Mouse (Mus musculus) intestine, embryonic 16.5 days (tissue): ENCODE data around the gene Reps2. TPM values are rescaled to one million over a fixed set of nuclear protein-coding genes. Genes with fewer than 3 reads are reported as not detected.

Experiments used
- ATAC-seq: fragments of 200-750 bp; cut with Nextera tagmentation; 2 replicates; pipeline ENCODE4 v1.8.0; 2017; ENCODE audit warnings: moderate TSS enrichment, moderate library complexity
- H3K27ac ChIP-seq: fragments of 300-500 bp; sonication (generic); 2 replicates; pipeline ENCODE4 v1.5.1; 2014; ENCODE audit warnings: mild to moderate bottlenecking, low read length
- H3K27me3 ChIP-seq: fragments of 300-500 bp; sonication (generic); replicated peaks from 2 replicates; pipeline ENCODE4 v1.6.1; 2014; ENCODE audit warnings: low read length, control low read depth, mixed read lengths; ENCODE audit not compliant: control insufficient read depth, insufficient read depth
- H3K36me3 ChIP-seq: fragments of 300-500 bp; sonication (generic); 2 replicates; pipeline ENCODE4 v1.6.1; 2014; ENCODE audit warnings: low read length, control low read depth; ENCODE audit not compliant: control insufficient read depth, insufficient read depth
- H3K4me1 ChIP-seq: fragments of 300-500 bp; sonication (generic); 2 replicates; pipeline ENCODE4 v1.6.1; 2014; ENCODE audit warnings: low read length, control low read depth, mixed read lengths; ENCODE audit not compliant: control insufficient read depth, insufficient read depth
- H3K4me2 ChIP-seq: fragments of 300-500 bp; sonication (generic); 2 replicates; pipeline ENCODE4 v1.6.1; 2014; ENCODE audit warnings: low read depth, low read length, control low read depth
- H3K4me3 ChIP-seq: fragments of 300-500 bp; sonication (generic); 2 replicates; pipeline ENCODE4 v1.5.1; 2014; ENCODE audit warnings: mild to moderate bottlenecking, low read length
- H3K9ac ChIP-seq: fragments of 300-500 bp; sonication (generic); 2 replicates; pipeline ENCODE4 v1.6.1; 2014; ENCODE audit warnings: low read depth, low read length
- H3K9me3 ChIP-seq: fragments of 300-500 bp; sonication (generic); 2 replicates; pipeline ENCODE4 v1.6.1; 2016; ENCODE audit warnings: low read length, control low read depth; ENCODE audit not compliant: control insufficient read depth
- WGBS: fragments of 180-500 bp; shearing (Covaris S2); extraction: QIAGEN DNeasy Blood & Tissue Kit; methylation state at CpG from one replicate; pipeline ENCODE4 v1.1.7; 2014; 5-methylcytosine and 5-hydroxymethylcytosine counted together
- polyA plus RNA-seq: library from polyadenylated mRNA; unstranded; fragments of >200 nt; fragmentation: Nextera tagmentation; extraction: Ambion mirVana; gene quantifications from 2 replicates; pipeline ENCODE4 v1.2.1, GENCODE M21; 2015

Reps2 gene
- polyA plus RNA-seq, 1 experiment from 2014 or later = 0.48 TPM

DNA sequence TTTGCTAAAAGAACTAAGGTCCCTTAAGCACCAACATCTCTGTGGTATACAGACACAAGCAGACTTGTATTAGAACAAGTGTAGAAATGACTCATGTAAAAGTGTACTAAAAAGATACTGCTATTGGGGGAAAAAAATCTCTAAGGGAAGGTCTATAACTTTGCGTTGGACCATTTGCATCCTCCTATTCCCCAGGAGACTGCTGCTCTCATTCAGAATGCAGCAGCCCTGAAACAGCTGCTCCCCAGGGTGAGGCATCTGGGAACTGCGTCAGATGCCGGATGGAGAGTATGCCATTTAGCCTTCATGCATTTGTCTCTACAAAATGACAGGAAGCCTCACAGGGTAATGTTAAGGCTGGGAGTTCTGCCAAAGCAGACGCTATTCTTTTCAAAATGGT lies 122.3 kb downstream of the Reps2 start:
- Histone ChIP-seq H3K4me1 (no peaks in the 10 kb centered on the region), H3K27me3 (peaks cover 3% of the 10 kb centered on the region), H3K9me3 (no peaks in the 10 kb centered on the region), H3K9ac (no peak overlapping the region), H3K4me3 (no peak overlapping the region), H3K36me3 (no peaks in the 10 kb centered on the region), H3K27ac (no peak overlapping the region), H3K4me2 (no peak overlapping the region)
- WGBS = 42% methylated on average over 4 of the region's 4 CpGs
- peak; percentile 55 for ATAC-seq

DNA sequence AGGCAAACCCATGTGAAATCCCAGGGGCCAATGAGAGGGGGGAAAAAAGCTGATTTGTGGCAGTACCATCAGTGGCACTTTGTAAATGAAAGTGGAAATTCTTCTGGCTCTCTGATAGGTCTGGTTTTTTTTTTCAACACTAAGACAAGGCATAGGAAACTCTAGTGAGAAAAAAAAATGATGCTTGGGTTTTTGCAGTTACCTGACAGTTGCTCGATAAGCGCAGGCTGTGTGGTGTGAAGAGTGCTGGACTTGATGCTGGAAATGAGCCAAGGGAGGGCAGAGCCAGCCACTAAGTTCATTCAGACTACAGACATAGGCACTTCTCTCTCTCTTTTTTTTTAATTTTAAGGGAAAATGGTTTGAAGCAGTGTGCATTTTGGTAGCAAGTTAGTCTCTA lies 123.1 kb downstream of the Reps2 start:
- no peak overlapping the region for H3K9ac ChIP-seq
- H3K27me3 ChIP-seq = peaks cover 3% of the 10 kb centered on the region
- H3K4me2 ChIP-seq = no peak overlapping the region
- H3K4me3 ChIP-seq = no peak overlapping the region
- no peaks in the 10 kb centered on the region for H3K36me3 ChIP-seq
- no peak overlapping the region for H3K27ac ChIP-seq
- H3K4me1 ChIP-seq = no peaks in the 10 kb centered on the region
- 67% methylated on average over 2 of the region's 2 CpGs for WGBS
- H3K9me3 ChIP-seq = no peaks in the 10 kb centered on the region
- no peak for ATAC-seq

DNA sequence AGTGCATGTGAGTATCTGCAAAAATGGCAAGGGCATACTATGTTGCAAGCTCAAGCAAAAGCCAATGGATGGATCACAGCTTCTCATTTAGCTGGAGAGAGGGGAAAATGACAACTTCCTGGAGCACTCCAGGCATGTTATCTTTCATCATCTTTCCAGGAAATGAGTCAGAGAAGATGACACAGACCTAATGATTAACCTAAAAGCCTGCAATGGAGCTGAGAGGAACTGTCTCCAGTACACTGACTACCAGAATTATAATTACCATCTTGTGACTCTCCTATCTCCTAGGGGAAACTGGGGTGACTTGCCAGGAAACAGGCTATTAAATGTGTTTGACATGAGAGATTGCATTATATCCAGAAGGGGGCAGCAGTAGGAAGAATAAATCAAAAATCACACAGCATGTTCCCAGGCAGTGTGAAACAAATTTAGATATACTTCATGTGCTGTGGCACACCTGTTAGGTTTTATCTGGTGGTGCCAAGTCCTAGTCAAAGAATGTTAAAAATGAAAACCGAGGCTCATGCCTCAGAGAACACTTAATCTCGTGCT lies 132.9 kb downstream of the Reps2 start:
- 0 out of 2 replicates have a peak, but pooled peaks cover 3% of the 10 kb centered on the region for H3K27me3 ChIP-seq
- H3K4me1 ChIP-seq = no peaks in the 10 kb centered on the region
- H3K9ac ChIP-seq = no peak overlapping the region
- no peak overlapping the region for H3K4me2 ChIP-seq
- no peaks in the 10 kb centered on the region for H3K36me3 ChIP-seq
- no peak overlapping the region for H3K4me3 ChIP-seq
- 63% methylated on average over 2 of the region's 2 CpGs for WGBS
- no peaks in the 10 kb centered on the region for H3K9me3 ChIP-seq
- H3K27ac ChIP-seq = no peak overlapping the region
- ATAC-seq = peak; percentile 56

DNA sequence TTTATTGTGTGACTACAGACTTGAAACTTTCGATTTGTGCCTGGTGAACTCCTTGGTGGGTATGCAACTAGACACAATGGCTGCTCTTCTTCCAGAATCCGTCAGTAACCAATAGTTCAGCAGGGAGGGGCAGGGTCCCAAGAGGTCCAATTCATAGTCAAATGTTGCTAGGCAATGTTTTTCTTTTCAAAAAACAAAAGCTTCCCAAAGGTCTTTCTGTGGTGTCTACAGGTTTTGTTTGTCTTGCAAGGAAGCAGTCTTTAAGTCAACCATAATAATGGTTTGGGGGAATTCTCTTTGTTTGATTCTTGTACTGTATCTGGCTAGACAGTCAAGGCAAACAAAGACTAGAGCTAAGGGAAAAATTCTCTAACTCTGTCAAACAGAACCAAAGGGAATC lies 138.3 kb downstream of the Reps2 start:
- Histone ChIP-seq H3K27ac (no peak overlapping the region), H3K9me3 (no peaks in the 10 kb centered on the region), H3K4me1 (no peaks in the 10 kb centered on the region), H3K4me2 (no peak overlapping the region), H3K27me3 (0 out of 2 replicates have a peak, but pooled peaks cover 3% of the 10 kb centered on the region), H3K36me3 (no peaks in the 10 kb centered on the region), H3K9ac (no peak overlapping the region), H3K4me3 (no peak overlapping the region)
- no peak for ATAC-seq
- 55% methylated on average over 2 of the region's 2 CpGs for WGBS

- no peaks in the 10 kb centered on the region for H3K9me3 ChIP-seq
- no peaks in the 10 kb centered on the region for H3K36me3 ChIP-seq
- H3K9ac ChIP-seq = no peak overlapping the region
- H3K27me3 ChIP-seq = no peaks in the 10 kb centered on the region
- H3K4me2 ChIP-seq = no peak overlapping the region
- H3K27ac ChIP-seq = no peak overlapping the region
- 52% methylated on average over 2 of the region's 2 CpGs for WGBS
- no peak for ATAC-seq
- H3K4me1 ChIP-seq = no peaks in the 10 kb centered on the region
- H3K4me3 ChIP-seq = no peak overlapping the region
Measured at GRCm38 (mm10) chrX:162503436-162503835, 140.0 kb downstream of the Reps2 start.

DNA sequence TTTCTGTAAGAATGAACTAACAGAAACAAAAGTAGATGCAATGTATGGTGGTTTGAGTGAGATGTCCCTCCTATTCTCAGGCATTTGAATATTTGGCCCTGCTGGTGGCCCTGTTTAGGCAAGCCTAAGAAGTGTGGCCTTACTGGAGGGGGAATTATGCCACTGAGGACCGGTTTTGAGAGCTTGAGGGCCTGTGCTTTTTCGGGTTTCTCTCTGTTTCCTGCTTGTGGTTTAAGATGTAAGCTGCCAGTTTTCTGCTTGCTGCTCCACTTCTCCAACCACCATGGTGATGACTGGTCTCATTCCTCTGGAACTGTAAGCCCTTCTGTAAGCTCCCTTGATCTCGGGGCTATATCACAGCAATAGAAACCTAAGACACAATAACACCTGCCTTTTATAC lies 142.5 kb downstream of the Reps2 start:
- 84% methylated on average over 3 of the region's 3 CpGs for WGBS

GRCm38 (mm10) chrX:162496485-162496884 lies 147.0 kb downstream of the Reps2 start:
- Histone ChIP-seq H3K4me3 (no peak overlapping the region), H3K9ac (no peak overlapping the region), H3K9me3 (no peaks in the 10 kb centered on the region), H3K27ac (no peak overlapping the region), H3K36me3 (no peaks in the 10 kb centered on the region), H3K27me3 (0 out of 2 replicates have a peak, but pooled peaks cover 2% of the 10 kb centered on the region), H3K4me2 (no peak overlapping the region), H3K4me1 (no peaks in the 10 kb centered on the region)
- WGBS = 50% methylated on average over 2 of the region's 2 CpGs
- no peak for ATAC-seq

More for the DNA sequence above, 142.5 kb downstream of the Reps2 start:
- H3K9ac ChIP-seq = no peak overlapping the region
- H3K27me3 ChIP-seq = no peaks in the 10 kb centered on the region
- H3K27ac ChIP-seq = no peak overlapping the region
- no peaks in the 10 kb centered on the region for H3K36me3 ChIP-seq
- H3K4me3 ChIP-seq = no peak overlapping the region
- H3K4me2 ChIP-seq = no peak overlapping the region
- ATAC-seq = no peak
- no peaks in the 10 kb centered on the region for H3K4me1 ChIP-seq
- H3K9me3 ChIP-seq = no peaks in the 10 kb centered on the region

DNA sequence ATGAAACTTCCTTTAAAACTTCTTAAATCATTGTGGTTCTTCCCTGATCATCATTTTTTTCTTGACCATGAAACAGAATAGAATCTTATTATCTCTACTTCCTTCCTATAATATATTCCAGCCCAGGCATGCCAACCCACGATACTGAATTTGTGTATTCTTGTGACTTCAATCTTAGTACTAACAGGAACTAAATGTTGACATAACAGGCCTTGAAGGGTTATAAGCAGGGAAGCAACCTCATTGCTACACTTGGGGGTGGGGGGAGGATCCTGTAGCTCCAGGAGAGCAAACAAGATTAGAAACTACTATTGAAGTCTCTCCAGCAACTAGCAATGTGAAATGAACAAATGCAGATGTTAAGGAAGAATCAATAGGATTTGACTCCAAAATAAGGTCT lies 154.8 kb downstream of the Reps2 start:
- no peaks in the 10 kb centered on the region for H3K9me3 ChIP-seq
- no peak for ATAC-seq
- no peak overlapping the region for H3K27ac ChIP-seq
- no peak overlapping the region for H3K4me2 ChIP-seq
- H3K27me3 ChIP-seq = no peaks in the 10 kb centered on the region
- H3K36me3 ChIP-seq = no peaks in the 10 kb centered on the region
- H3K4me3 ChIP-seq = no peak overlapping the region
- H3K4me1 ChIP-seq = no peaks in the 10 kb centered on the region
- H3K9ac ChIP-seq = no peak overlapping the region
- WGBS = 28% methylated on average over 1 of the region's 1 CpGs

DNA sequence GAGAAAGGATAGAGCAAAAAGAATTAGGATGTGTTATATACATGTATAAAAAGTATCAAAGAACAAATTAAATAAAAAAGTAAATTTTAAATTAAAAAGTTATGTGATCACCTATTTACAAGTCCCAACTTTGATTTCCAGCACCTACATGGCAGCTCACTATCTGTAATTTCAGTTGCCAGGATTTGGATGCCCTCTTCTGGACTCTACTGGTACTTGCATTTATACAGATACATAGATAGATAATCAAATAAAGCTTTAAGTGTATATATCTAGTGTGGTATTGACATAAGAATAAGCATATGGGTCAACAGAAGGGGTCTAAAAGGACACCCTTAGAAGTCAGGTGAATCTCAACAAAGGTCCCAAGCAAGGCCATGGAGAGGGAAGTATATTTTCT lies 155.7 kb downstream of the Reps2 start:
- H3K27me3 ChIP-seq = no peaks in the 10 kb centered on the region
- ATAC-seq = no peak
- no peaks in the 10 kb centered on the region for H3K4me1 ChIP-seq
- H3K36me3 ChIP-seq = no peaks in the 10 kb centered on the region
- H3K27ac ChIP-seq = no peak overlapping the region
- no peak overlapping the region for H3K4me3 ChIP-seq
- no peak overlapping the region for H3K9ac ChIP-seq
- no peak overlapping the region for H3K4me2 ChIP-seq
- H3K9me3 ChIP-seq = no peaks in the 10 kb centered on the region

GRCm38 (mm10) chrX:162470213-162470612 lies 173.2 kb downstream of the Reps2 start:
- WGBS = 83% methylated on average over 3 of the region's 3 CpGs
- no peaks in the 10 kb centered on the region for H3K36me3 ChIP-seq

More at GRCm38 (mm10) chrX:162470213-162470612, 173.2 kb downstream of the Reps2 start:
- Histone ChIP-seq H3K4me2 (no peak overlapping the region), H3K9me3 (no peaks in the 10 kb centered on the region), H3K4me3 (no peak overlapping the region), H3K27me3 (0 out of 2 replicates have a peak, but pooled peaks cover 4% of the 10 kb centered on the region), H3K9ac (no peak overlapping the region), H3K4me1 (no peaks in the 10 kb centered on the region), H3K27ac (no peak overlapping the region)
- ATAC-seq = no peak
